Mouse (Mus musculus): ENCODE data around the gene Pacs1. TPM values are rescaled to one million over a fixed set of nuclear protein-coding genes. Genes with fewer than 3 reads are reported as not detected.

The Pacs1 gene
- polyA plus RNA-seq, 1 experiment from 2014 or later, result 33.9 TPM

DNA sequence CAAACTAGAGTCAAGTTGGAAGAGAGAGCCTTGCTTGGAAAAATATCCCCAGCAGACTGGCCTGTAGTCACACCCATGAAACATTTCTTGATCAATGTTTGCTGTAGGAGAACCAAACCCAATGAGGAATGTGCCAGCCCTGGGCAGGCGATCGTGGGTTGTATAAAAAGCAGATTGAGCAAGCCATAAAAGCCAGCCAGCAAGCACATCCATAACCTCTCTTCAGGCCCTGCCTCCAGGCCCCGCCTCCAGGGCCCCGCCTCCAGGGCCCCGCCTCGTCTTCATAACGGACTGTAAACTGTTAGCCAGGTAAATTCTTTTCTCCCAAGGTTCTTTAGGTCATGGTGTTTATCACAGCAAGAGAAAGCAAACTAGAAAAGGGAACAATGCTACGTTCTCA lies 5.5 kb upstream of the Pacs1 start:
- H3K27me3 ChIP-seq, result no peaks in the 10 kb centered on the region
- WGBS, result 90% methylated on average over 8 of the region's 8 CpGs
- H3K4me1 ChIP-seq (replicated peaks), result peaks cover 6% of the 10 kb centered on the region
- no peak overlapping the region for H3K4me2 ChIP-seq
- no peaks in the 10 kb centered on the region for H3K9me3 ChIP-seq
- H3K9ac ChIP-seq, result no peak overlapping the region
- no peak overlapping the region for H3K4me3 ChIP-seq
- H3K27ac ChIP-seq, result no peak overlapping the region
- H3K36me3 ChIP-seq, result peaks cover 81% of the 10 kb centered on the region
- ATAC-seq (ENCODE audit: low FRiP score), result no peak

- no peak overlapping the region for H3K27ac ChIP-seq
- H3K4me1 ChIP-seq (replicated peaks), result peaks cover 9% of the 10 kb centered on the region
- no peak overlapping the region for H3K4me2 ChIP-seq
- no peaks in the 10 kb centered on the region for H3K27me3 ChIP-seq
- H3K36me3 ChIP-seq, result peaks cover 70% of the 10 kb centered on the region
- 89% methylated on average over 3 of the region's 3 CpGs for WGBS
- H3K9me3 ChIP-seq, result no peaks in the 10 kb centered on the region
- H3K9ac ChIP-seq, result no peak overlapping the region
- H3K4me3 ChIP-seq, result no peak overlapping the region
- no peak for ATAC-seq (ENCODE audit: low FRiP score)
Observed at GRCm38 (mm10) chr19:5277140-5277539, 4.2 kb upstream of the Pacs1 start.

GRCm38 (mm10) chr19:5276531-5276930 lies 3.6 kb upstream of the Pacs1 start:
- no peak overlapping the region for H3K27ac ChIP-seq
- ATAC-seq (ENCODE audit: low FRiP score), result no peak
- H3K36me3 ChIP-seq, result peaks cover 64% of the 10 kb centered on the region

DNA sequence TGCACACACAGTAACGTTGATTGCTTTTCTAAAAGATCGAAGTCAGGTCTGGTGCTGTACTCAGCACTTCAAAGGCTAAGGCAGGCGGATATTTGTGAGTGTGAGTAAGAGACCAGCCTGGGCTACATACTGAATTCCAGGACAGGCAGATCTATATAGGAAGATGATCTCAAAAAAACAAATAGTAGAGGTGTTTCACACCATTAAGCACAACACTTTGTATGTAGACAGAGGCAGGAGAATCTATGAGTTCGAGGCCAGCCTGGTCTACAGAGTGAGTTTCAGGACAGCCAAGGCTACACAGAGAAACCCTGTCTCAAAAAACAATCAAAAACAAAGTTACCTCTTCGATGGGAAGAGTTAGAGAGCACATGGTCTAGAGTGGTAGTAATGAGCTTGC lies 2.8 kb upstream of the Pacs1 start:
- Histone ChIP-seq H3K4me3 (no peak overlapping the region), H3K4me2 (no peak overlapping the region), H3K9ac (no peak overlapping the region), H3K27ac (no peak overlapping the region), H3K4me1 (replicated peaks) (peaks cover 22% of the 10 kb centered on the region), H3K27me3 (no peaks in the 10 kb centered on the region), H3K9me3 (no peaks in the 10 kb centered on the region), H3K36me3 (peaks cover 56% of the 10 kb centered on the region)
- no peak for ATAC-seq (ENCODE audit: low FRiP score)
- WGBS, result 96% methylated on average over 5 of the region's 5 CpGs

More at GRCm38 (mm10) chr19:5276531-5276930, 3.6 kb upstream of the Pacs1 start:
- Histone ChIP-seq H3K4me1 (replicated peaks) (peaks cover 15% of the 10 kb centered on the region), H3K27me3 (no peaks in the 10 kb centered on the region), H3K9me3 (no peaks in the 10 kb centered on the region), H3K4me3 (no peak overlapping the region), H3K4me2 (no peak overlapping the region), H3K9ac (no peak overlapping the region)
- 92% methylated on average over 2 of the region's 2 CpGs for WGBS

- Histone ChIP-seq H3K4me3 (no peak overlapping the region), H3K27me3 (no peaks in the 10 kb centered on the region), H3K36me3 (peaks cover 52% of the 10 kb centered on the region), H3K27ac (0 out of 2 replicates have a peak overlapping the region, but pooled peaks have one; percentile 25), H3K9me3 (no peaks in the 10 kb centered on the region), H3K4me1 (replicated peaks) (peaks cover 31% of the 10 kb centered on the region), H3K4me2 (no peak overlapping the region), H3K9ac (no peak overlapping the region)
- 92% methylated on average over 13 of the region's 13 CpGs for WGBS
- no peak for ATAC-seq (ENCODE audit: low FRiP score)
Observed at GRCm38 (mm10) chr19:5274641-5275040, 1.7 kb upstream of the Pacs1 start.

GRCm38 (mm10) chr19:5273916-5274315 lies 997 bp upstream of the Pacs1 start:
- ATAC-seq (ENCODE audit: low FRiP score), result no peak
- H3K27ac ChIP-seq, result peak overlapping the region; percentile 93
- WGBS, result 80% methylated on average over 4 of the region's 4 CpGs
- H3K9me3 ChIP-seq, result no peaks in the 10 kb centered on the region
- peaks cover 44% of the 10 kb centered on the region for H3K36me3 ChIP-seq
- no peaks in the 10 kb centered on the region for H3K27me3 ChIP-seq
- H3K4me1 ChIP-seq (replicated peaks), result peaks cover 35% of the 10 kb centered on the region
- H3K4me2 ChIP-seq, result peak overlapping the region; percentile 91
- peak overlapping the region; percentile 4; the same call in 1 of the 2 replicates for H3K4me3 ChIP-seq
- peak overlapping the region; percentile 9; the same call in 1 of the 2 replicates for H3K9ac ChIP-seq

DNA sequence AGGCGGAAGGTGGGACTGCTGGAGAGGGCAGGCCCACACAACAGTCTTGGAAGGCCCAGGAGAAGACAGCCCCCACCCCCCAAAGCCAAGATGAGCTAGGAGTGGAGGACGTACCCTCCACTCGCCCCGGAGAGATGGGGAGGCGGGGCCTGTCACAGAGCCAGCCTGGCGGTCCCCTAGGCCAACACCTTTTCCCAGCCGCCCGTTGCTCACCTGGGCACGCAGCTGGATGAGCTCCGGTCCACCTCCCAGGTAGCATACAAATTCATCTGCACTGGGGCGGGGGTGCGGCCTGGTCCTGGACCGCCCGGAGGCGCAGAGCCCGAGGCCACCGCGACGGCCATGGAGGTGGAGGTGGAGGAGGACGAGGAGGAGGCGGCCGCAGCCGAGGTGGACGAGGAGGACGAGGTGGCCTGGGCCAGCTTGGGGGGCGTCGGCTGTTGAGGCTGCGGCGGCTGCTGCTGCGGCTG lies 558 bp downstream of the Pacs1 start:
- peak overlapping the region; percentile 97 for H3K4me3 ChIP-seq
- H3K9ac ChIP-seq, result peak overlapping the region; percentile 96
- H3K9me3 ChIP-seq, result no peaks in the 10 kb centered on the region
- H3K4me1 ChIP-seq (replicated peaks), result peaks cover 37% of the 10 kb centered on the region
- ATAC-seq (ENCODE audit: low FRiP score), result peak; percentile 57
- H3K4me2 ChIP-seq, result peak overlapping the region; percentile 91
- peak overlapping the region; percentile 93 for H3K27ac ChIP-seq
- H3K27me3 ChIP-seq, result no peaks in the 10 kb centered on the region
- WGBS, result 1% methylated on average over 19 of the region's 30 CpGs
- peaks cover 29% of the 10 kb centered on the region for H3K36me3 ChIP-seq

DNA sequence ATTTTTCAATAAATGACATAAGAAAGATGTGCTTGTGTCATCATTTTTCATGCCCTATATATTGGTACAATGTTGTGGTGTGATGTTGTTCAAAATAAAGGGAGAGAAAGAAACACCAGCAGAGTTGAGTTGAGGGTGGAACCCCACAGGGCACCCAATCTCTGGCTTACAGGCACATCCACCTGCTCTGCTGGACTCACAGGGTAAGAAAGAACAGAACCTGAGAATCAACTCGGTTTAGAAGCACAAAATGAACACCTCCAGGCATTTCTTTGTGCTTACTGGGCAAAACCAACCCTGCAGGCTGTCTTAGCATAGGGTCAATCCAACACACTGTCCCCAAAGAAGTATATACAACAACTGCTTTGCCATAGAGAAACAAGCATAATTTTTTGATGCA lies 1.5 kb downstream of the Pacs1 start:
- peak overlapping the region; percentile 91 for H3K4me2 ChIP-seq
- H3K9ac ChIP-seq, result peak overlapping the region; percentile 96; the same call in 1 of the 2 replicates
- peaks cover 37% of the 10 kb centered on the region for H3K4me1 ChIP-seq (replicated peaks)
- peak overlapping the region; percentile 97 for H3K4me3 ChIP-seq
- H3K36me3 ChIP-seq, result peaks cover 21% of the 10 kb centered on the region
- WGBS, result 37% methylated on average over 1 of the region's 1 CpGs
- no peak overlapping the region for H3K27ac ChIP-seq
- no peaks in the 10 kb centered on the region for H3K27me3 ChIP-seq
- no peaks in the 10 kb centered on the region for H3K9me3 ChIP-seq
- no peak for ATAC-seq (ENCODE audit: low FRiP score)

GRCm38 (mm10) chr19:5269392-5269791 lies 3.5 kb downstream of the Pacs1 start:
- no peaks in the 10 kb centered on the region for H3K27me3 ChIP-seq
- H3K36me3 ChIP-seq, result peaks cover 6% of the 10 kb centered on the region
- WGBS, result 89% methylated on average over 5 of the region's 5 CpGs
- no peaks in the 10 kb centered on the region for H3K9me3 ChIP-seq
- no peak for ATAC-seq (ENCODE audit: low FRiP score)
- H3K4me2 ChIP-seq, result no peak overlapping the region
- 0 out of 2 replicates have a peak overlapping the region, but pooled peaks have one; percentile 39 for H3K9ac ChIP-seq
- no peak overlapping the region for H3K4me3 ChIP-seq
- peaks cover 37% of the 10 kb centered on the region for H3K4me1 ChIP-seq (replicated peaks)
- no peak overlapping the region for H3K27ac ChIP-seq

- Histone ChIP-seq H3K4me3 (no peak overlapping the region), H3K27me3 (no peaks in the 10 kb centered on the region), H3K9ac (no peak overlapping the region), H3K27ac (no peak overlapping the region), H3K4me2 (no peak overlapping the region), H3K36me3 (peaks cover under 1% of the 10 kb centered on the region), H3K4me1 (replicated peaks) (peaks cover 36% of the 10 kb centered on the region), H3K9me3 (no peaks in the 10 kb centered on the region)
- ATAC-seq (ENCODE audit: low FRiP score), result no peak
- 89% methylated on average over 3 of the region's 3 CpGs for WGBS
Observed at GRCm38 (mm10) chr19:5268875-5269274, 4.0 kb downstream of the Pacs1 start.

- ATAC-seq (ENCODE audit: low FRiP score), result no peak
- Histone ChIP-seq H3K27me3 (no peaks in the 10 kb centered on the region), H3K4me1 (replicated peaks) (peaks cover 29% of the 10 kb centered on the region), H3K9ac (no peak overlapping the region), H3K27ac (no peak overlapping the region), H3K36me3 (no peaks in the 10 kb centered on the region), H3K9me3 (no peaks in the 10 kb centered on the region), H3K4me2 (no peak overlapping the region), H3K4me3 (no peak overlapping the region)
Observed at GRCm38 (mm10) chr19:5268017-5268416, 4.9 kb downstream of the Pacs1 start.

DNA sequence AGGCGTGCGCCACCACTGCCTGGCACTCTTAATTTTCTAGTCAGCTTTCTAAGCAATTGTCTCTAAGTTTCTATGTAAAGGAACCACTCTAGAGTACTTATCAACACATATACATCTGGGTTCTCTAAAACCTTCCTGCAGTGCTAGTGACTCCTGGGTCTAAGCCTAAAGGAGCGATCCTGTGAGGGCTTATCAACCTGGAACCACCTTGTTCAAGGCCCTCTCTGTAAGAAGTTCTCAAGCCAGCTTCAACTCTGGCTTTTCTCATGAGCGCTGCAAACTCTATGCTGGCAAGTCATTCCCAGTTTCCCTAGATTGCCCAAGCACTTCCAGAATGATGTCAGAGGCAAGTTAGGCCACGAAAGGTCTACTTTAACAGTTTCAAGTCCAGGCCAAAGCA lies 5.9 kb downstream of the Pacs1 start:
- 97% methylated on average over 5 of the region's 5 CpGs for WGBS
- H3K4me1 ChIP-seq (replicated peaks), result peaks cover 26% of the 10 kb centered on the region

DNA sequence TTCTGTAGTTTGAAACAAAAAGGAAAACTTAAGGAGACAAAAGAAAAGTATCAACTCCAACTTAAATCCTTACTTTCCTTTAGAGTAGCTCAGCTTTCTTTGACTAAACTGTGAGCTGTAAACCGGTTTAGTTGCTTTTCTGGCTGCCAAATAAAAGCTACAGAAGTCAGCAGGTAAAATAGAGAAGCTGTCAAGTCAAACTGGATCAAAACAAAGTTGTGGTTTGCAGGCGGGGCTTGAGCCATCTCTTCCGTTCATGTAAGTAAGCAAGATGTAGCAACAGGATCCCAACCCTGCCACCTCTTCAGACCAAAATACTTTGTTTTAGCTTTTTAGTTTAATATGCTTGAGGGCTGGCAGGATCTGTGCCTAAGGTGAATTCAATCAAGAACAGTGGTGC lies 15.8 kb downstream of the Pacs1 start:
- H3K9me3 ChIP-seq, result no peaks in the 10 kb centered on the region
- WGBS, result 58% methylated on average over 3 of the region's 3 CpGs
- H3K27ac ChIP-seq, result no peak overlapping the region
- no peaks in the 10 kb centered on the region for H3K4me1 ChIP-seq (replicated peaks)
- H3K4me2 ChIP-seq, result no peak overlapping the region
- no peak for ATAC-seq (ENCODE audit: low FRiP score)
- H3K9ac ChIP-seq, result no peak overlapping the region
- no peaks in the 10 kb centered on the region for H3K36me3 ChIP-seq
- no peak overlapping the region for H3K4me3 ChIP-seq
- no peaks in the 10 kb centered on the region for H3K27me3 ChIP-seq

More for the DNA sequence above, 5.9 kb downstream of the Pacs1 start:
- Histone ChIP-seq H3K36me3 (no peaks in the 10 kb centered on the region), H3K27me3 (no peaks in the 10 kb centered on the region), H3K4me3 (no peak overlapping the region), H3K9me3 (no peaks in the 10 kb centered on the region), H3K9ac (no peak overlapping the region), H3K27ac (no peak overlapping the region), H3K4me2 (no peak overlapping the region)
- ATAC-seq (ENCODE audit: low FRiP score), result no peak

All from hindbrain, embryonic 13.5 days (tissue).